Mouse (Mus musculus) intestine, postnatal 0 days (tissue): ENCODE measurements at regions not wholly inside any gene's neighbourhood (a gene's known extent, or its start where the extent isn't known, plus 50 kb on each side); places are given as distances from the start of the nearest gene placed in this dataset.
A peak's percentile ranks its signal among the peaks of the same experiment; 100 is the strongest.

Source experiments
- ATAC-seq: fragments of 200-750 bp; cut with Nextera tagmentation; 2 replicates; pipeline ENCODE4 v1.8.0; 2017; ENCODE audit warnings: mild to moderate bottlenecking, moderate TSS enrichment, moderate library complexity
- H3K27ac ChIP-seq: fragments of 300-500 bp; sonication (generic); 2 replicates; pipeline ENCODE4 v1.5.1; 2014; ENCODE audit warnings: mild to moderate bottlenecking, low read depth, low read length, moderate library complexity
- H3K27me3 ChIP-seq: fragments of 300-500 bp; sonication (generic); replicated peaks from 2 replicates; pipeline ENCODE4 v1.6.1; 2014; ENCODE audit warnings: low read length, mixed read lengths; ENCODE audit not compliant: control insufficient read depth, insufficient read depth
- H3K36me3 ChIP-seq: fragments of 300-500 bp; sonication (generic); 2 replicates; pipeline ENCODE4 v1.6.1; 2014; ENCODE audit warnings: mild to moderate bottlenecking, moderate library complexity; ENCODE audit not compliant: control insufficient read depth, insufficient read depth
- H3K4me1 ChIP-seq: fragments of 300-500 bp; sonication (generic); replicated peaks from 2 replicates; pipeline ENCODE4 v1.6.1; 2014; ENCODE audit warnings: antibody characterized with exemption, low read length, mixed read lengths; ENCODE audit not compliant: control insufficient read depth, insufficient read depth
- H3K4me2 ChIP-seq: fragments of 300-500 bp; sonication (generic); replicated peaks from 2 replicates; pipeline ENCODE4 v1.6.1; 2014; ENCODE audit warnings: low read depth, mild to moderate bottlenecking, moderate library complexity
- H3K4me3 ChIP-seq: fragments of 300-500 bp; sonication (generic); 2 replicates; pipeline ENCODE4 v1.5.1; 2014; ENCODE audit warnings: low read depth, low read length
- H3K9ac ChIP-seq: fragments of 300-500 bp; sonication (generic); 2 replicates; pipeline ENCODE4 v1.6.1; 2014; ENCODE audit warnings: mild to moderate bottlenecking, low read depth, low read length
- H3K9me3 ChIP-seq: fragments of 300-500 bp; sonication (generic); 2 replicates; pipeline ENCODE4 v1.6.1; 2016; ENCODE audit warnings: mixed run types; ENCODE audit not compliant: control insufficient read depth
- CTCF ChIP-seq: sonication (generic); IDR thresholded peaks from 2 replicates; pipeline ENCODE4 v1.5.1; 2016; ENCODE audit warnings: low read depth, mild to moderate bottlenecking, control low read depth, antibody characterized with exemption, moderate library complexity
- WGBS: fragments of 180-500 bp; shearing (Covaris S2); extraction: QIAGEN DNeasy Blood & Tissue Kit; methylation state at CpG from one replicate; pipeline ENCODE4 v1.1.7; 2014; 5-methylcytosine and 5-hydroxymethylcytosine counted together

DNA sequence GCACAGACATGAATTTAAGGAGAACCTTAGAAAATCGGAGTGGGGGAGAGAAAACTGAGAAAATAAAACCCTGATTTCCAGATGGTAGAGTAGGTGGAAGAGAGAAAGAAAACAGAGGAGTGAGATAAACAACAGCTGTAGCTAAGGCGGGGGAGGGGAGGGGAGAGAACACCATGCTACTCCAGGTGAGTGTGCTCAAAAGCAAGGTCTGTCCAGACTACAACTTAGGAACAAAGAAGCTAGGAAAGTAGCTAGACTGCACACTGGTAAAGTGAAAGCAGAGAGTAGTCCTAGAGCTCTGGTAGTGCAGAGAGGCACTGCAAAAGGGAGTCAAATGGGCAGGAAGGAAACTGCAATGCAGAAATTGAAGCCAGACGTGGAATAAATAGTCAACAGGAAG, 132.8 kb upstream of the Clec14a start:
- H3K9ac ChIP-seq = no peak overlapping the region
- no peak for TF ChIP-seq CTCF
- H3K9me3 ChIP-seq = no peaks in the 10 kb centered on the region
- WGBS = 62% methylated on average over 3 of the region's 3 CpGs
- no peaks in the 10 kb centered on the region for H3K36me3 ChIP-seq
- H3K27ac ChIP-seq = no peak overlapping the region
- H3K4me2 ChIP-seq = no peak overlapping the region
- no peak for ATAC-seq
- H3K27me3 ChIP-seq = no peaks in the 10 kb centered on the region
- no peaks in the 10 kb centered on the region for H3K4me1 ChIP-seq
- H3K4me3 ChIP-seq = no peak overlapping the region

DNA sequence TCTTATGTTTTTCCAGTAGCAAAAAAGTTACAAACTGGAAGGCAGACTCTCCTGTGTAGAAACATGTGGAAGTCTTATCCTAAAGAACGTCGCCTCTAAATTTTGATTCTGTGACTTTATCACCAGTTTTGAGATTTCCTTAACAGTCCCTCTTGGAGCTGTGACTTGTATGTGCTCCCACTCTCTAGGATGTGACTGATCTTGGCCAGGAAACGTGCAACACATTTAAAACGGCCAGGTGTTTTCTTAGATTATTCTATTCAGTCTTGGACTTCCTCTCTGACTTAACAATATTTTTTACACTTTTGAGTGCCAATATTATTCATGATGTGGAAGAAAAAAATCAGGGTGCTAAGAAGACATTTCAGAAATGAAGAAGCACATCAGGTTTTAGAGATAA, 91.2 kb upstream of the Clec14a start:
- Histone ChIP-seq H3K9me3 (no peaks in the 10 kb centered on the region), H3K36me3 (no peaks in the 10 kb centered on the region), H3K4me1 (no peaks in the 10 kb centered on the region), H3K4me3 (no peak overlapping the region), H3K27me3 (no peaks in the 10 kb centered on the region), H3K4me2 (no peak overlapping the region), H3K9ac (no peak overlapping the region), H3K27ac (no peak overlapping the region)
- ATAC-seq = no peak
- 75% methylated on average over 4 of the region's 4 CpGs for WGBS
- TF ChIP-seq CTCF = no peak

DNA sequence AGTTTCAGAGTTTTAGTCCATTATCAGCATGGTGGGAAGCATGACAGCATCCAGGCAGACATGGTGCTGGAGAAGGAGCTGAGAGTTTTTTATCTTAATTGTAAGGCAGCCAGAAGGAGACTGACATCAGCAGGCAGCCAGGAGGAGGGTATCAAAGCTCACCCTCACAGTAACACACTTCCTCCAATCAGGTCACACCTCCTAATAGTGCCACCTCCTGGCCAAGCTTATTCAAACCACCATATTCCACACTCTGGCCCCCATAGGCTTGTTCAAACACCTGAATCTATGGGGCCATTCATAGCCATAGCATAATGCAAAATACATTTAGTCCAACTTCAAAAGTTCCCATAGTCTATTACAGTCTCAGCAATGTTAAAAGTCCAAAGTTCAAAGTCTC, 65.1 kb upstream of the Clec14a start:
- Histone ChIP-seq H3K36me3 (no peaks in the 10 kb centered on the region), H3K9me3 (no peaks in the 10 kb centered on the region), H3K27ac (no peak overlapping the region), H3K27me3 (no peaks in the 10 kb centered on the region), H3K9ac (no peak overlapping the region), H3K4me2 (no peak overlapping the region), H3K4me3 (no peak overlapping the region), H3K4me1 (no peaks in the 10 kb centered on the region)
- ATAC-seq = no peak
- 0 out of 2 replicates have a peak, but pooled peaks have one; percentile 14 for TF ChIP-seq CTCF

DNA sequence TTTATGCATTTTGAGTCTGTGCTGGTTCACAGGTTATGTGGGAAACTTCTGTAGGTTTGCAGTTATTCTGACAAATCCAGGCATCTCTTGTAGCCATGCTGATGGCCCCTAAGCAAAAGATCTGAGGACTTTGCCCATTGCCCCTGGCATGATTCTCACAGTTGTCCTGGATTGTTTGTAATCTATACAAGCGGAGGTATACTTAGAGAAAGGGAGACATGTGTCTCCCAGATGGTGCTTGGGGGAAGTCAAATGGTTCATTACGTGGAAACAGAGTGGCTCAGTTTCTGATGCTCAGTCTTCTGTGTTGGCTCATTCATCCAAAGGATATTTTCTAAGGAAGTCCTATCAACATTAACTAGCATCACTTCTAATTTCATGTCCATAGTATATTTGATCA, 60.8 kb upstream of the Clec14a start:
- H3K27me3 ChIP-seq = no peaks in the 10 kb centered on the region
- no peaks in the 10 kb centered on the region for H3K36me3 ChIP-seq
- 86% methylated on average over 2 of the region's 2 CpGs for WGBS
- H3K9ac ChIP-seq = no peak overlapping the region
- TF ChIP-seq CTCF = no peak
- H3K4me1 ChIP-seq = no peaks in the 10 kb centered on the region
- H3K4me2 ChIP-seq = no peak overlapping the region
- H3K27ac ChIP-seq = no peak overlapping the region
- no peak overlapping the region for H3K4me3 ChIP-seq
- no peaks in the 10 kb centered on the region for H3K9me3 ChIP-seq
- no peak for ATAC-seq

DNA sequence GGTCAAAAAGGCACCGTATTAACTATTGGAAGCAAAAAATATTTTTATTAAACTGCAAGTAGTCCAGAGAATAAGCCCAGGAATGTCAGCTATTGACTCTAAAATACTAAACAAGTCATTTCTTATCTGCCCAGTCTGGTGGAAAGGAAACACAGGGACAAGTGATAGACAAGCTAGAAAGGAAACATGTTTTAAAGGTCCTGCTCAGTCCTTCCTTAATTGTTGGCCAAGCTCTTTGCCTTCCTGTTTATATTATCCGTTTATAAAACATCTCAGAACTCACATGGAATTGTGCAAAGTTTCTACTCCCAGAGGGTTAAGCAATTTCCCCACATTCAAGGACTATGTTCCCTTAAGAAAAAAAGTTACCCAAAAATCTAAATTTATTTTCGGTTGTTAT, 54.9 kb upstream of the Clec14a start:
- no peak for ATAC-seq
- Histone ChIP-seq H3K27ac (no peak overlapping the region), H3K27me3 (no peaks in the 10 kb centered on the region), H3K9ac (no peak overlapping the region), H3K9me3 (no peaks in the 10 kb centered on the region), H3K4me3 (no peak overlapping the region), H3K4me2 (no peak overlapping the region), H3K4me1 (no peaks in the 10 kb centered on the region), H3K36me3 (no peaks in the 10 kb centered on the region)
- TF ChIP-seq CTCF = no peak
- whole genome bisulfite sequencing = 50% methylated on average over 3 of the region's 3 CpGs
